Mouse (Mus musculus) hindbrain, embryonic 11.5 days (tissue): ENCODE results near the gene Ahnak2. TPM values are rescaled to one million over a fixed set of nuclear protein-coding genes. Genes with fewer than 3 reads are reported as not detected.

ENCODE experiments used
- ATAC-seq: fragments of 200-750 bp; cut with Nextera tagmentation; 2 replicates; pipeline ENCODE4 v1.8.0; 2017; ENCODE audit warnings: mild to moderate bottlenecking, moderate TSS enrichment, moderate library complexity; ENCODE audit not compliant: low FRiP score
- DNase-seq: peaks from one replicate; pipeline ENCODE4 v3.0.0-alpha.2; 2015; ENCODE audit warnings: low spot score
- H3K27ac ChIP-seq: fragments of 300-500 bp; sonication (generic); 2 replicates; pipeline ENCODE4 v1.5.1; 2014; ENCODE audit warnings: mild to moderate bottlenecking, low read depth, low read length
- H3K27me3 ChIP-seq: fragments of 300-500 bp; sonication (generic); 2 replicates; pipeline ENCODE4 v1.6.1; 2014; ENCODE audit warnings: mild to moderate bottlenecking, low read length, moderate library complexity, mixed read lengths; ENCODE audit not compliant: control insufficient read depth, insufficient read depth
- H3K36me3 ChIP-seq: fragments of 300-500 bp; sonication (generic); 2 replicates; pipeline ENCODE4 v1.6.1; 2014; ENCODE audit warnings: mild to moderate bottlenecking, low read length, moderate library complexity, mixed read lengths; ENCODE audit not compliant: control insufficient read depth, insufficient read depth
- H3K4me1 ChIP-seq: fragments of 300-500 bp; sonication (generic); replicated peaks from 2 replicates; pipeline ENCODE4 v1.6.1; 2014; ENCODE audit warnings: low read length, mixed read lengths; ENCODE audit not compliant: control insufficient read depth, insufficient read depth
- H3K4me2 ChIP-seq: fragments of 300-500 bp; sonication (generic); replicated peaks from 2 replicates; pipeline ENCODE4 v1.6.1; 2014; ENCODE audit warnings: mild to moderate bottlenecking, low read depth, low read length
- H3K4me3 ChIP-seq: fragments of 300-500 bp; sonication (generic); 2 replicates; pipeline ENCODE4 v1.5.1; 2014; ENCODE audit warnings: low read depth, low read length
- H3K9ac ChIP-seq: fragments of 300-500 bp; sonication (generic); 2 replicates; pipeline ENCODE4 v1.6.1; 2014; ENCODE audit warnings: low read depth, low read length
- H3K9me3 ChIP-seq: fragments of 300-500 bp; sonication (generic); 2 replicates; pipeline ENCODE4 v1.6.1; 2016; ENCODE audit warnings: low read length; ENCODE audit not compliant: control insufficient read depth
- WGBS: fragments of 180-500 bp; shearing (Covaris S2); extraction: QIAGEN DNeasy Blood & Tissue Kit; methylation state at CpG from one replicate; pipeline ENCODE4 v1.1.7; 2014; 5-methylcytosine and 5-hydroxymethylcytosine counted together
- polyA plus RNA-seq: library from polyadenylated mRNA; unstranded; fragments of >200 nt; fragmentation: Nextera tagmentation; extraction: Ambion mirVana; gene quantifications from 2 replicates; pipeline ENCODE4 v1.2.1, GENCODE M21; 2014

Ahnak2 gene
- polyA plus RNA-seq, 1 experiment from 2014 or later, result 0.29 TPM

DNA sequence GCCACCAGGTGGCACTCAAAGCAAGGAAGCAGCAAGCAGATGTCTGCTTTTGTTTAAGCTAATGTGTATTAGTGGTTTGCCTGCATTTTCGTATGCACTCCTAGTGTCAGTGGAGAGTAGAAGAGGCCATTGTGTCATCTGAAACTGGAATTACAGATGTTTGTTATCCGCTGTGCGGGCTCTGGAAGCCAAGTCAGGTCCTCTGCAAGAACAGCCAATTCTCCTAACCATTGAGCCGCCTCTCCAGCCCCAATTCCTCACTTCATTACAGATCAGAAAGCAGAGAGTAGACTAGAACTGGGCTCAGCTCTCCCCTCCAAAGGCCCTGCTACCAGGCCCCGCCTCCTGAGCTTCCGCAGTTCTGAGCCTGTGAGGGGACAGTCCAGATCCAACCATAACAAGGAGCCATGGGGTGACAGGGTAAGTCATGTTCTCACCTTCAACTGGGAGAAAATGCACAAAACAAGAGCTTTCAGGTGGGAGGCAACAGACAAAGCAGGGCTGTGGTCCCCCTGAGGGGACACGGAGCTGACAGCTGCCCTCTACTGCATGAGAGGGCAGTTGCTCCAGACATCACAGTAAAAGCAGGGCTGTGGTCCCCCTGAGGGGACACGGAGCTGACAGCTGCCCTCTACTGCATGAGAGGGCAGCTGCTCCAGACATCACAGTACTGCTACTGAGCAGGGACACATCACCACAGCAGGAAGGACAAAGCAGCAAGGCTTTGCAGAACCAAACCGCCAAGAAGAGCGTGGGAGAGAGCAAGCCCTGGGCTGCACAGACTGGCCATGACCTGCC, 55.5 kb downstream of the Ahnak2 start:
- peak; percentile 77 for DNase-seq
- Histone ChIP-seq H3K27me3 (no peaks in the 10 kb centered on the region), H3K4me1 (no peaks in the 10 kb centered on the region; the same call in 1 of the 2 replicates), H3K9ac (peak overlapping the region; percentile 37), H3K36me3 (no peaks in the 10 kb centered on the region), H3K4me3 (no peak overlapping the region), H3K27ac (peak overlapping the region; percentile 73), H3K4me2 (no peak overlapping the region), H3K9me3 (no peaks in the 10 kb centered on the region)
- WGBS, result 17% methylated on average over 10 of the region's 10 CpGs
- ATAC-seq, result peak; percentile 86

DNA sequence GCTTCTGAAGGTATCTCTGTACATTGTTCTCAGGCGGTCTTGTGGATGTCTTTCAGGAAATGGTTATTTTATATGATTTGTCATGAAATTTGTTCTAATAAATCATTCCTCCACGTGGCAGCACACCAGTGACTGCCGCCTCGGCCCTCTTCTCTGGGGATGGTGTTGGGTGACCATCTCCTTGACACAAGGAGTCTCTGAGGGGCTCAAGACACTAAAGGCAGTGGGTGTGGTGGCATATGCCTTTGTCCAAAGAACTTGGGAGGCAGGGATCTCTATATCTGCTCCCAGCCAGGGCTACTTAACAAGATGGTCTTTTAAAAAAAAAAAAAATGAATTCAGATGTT, 56.0 kb downstream of the Ahnak2 start:
- H3K4me1 ChIP-seq, result no peaks in the 10 kb centered on the region; the same call in 1 of the 2 replicates
- H3K27me3 ChIP-seq, result no peaks in the 10 kb centered on the region
- ATAC-seq (no peak), DNase-seq (no peak)
- no peaks in the 10 kb centered on the region for H3K36me3 ChIP-seq
- no peak overlapping the region for H3K4me2 ChIP-seq
- WGBS, result 75% methylated on average over 4 of the region's 4 CpGs
- H3K27ac ChIP-seq, result no peak overlapping the region; the same call in 1 of the 2 replicates
- H3K9me3 ChIP-seq, result no peaks in the 10 kb centered on the region
- H3K9ac ChIP-seq, result no peak overlapping the region
- H3K4me3 ChIP-seq, result no peak overlapping the region

DNA sequence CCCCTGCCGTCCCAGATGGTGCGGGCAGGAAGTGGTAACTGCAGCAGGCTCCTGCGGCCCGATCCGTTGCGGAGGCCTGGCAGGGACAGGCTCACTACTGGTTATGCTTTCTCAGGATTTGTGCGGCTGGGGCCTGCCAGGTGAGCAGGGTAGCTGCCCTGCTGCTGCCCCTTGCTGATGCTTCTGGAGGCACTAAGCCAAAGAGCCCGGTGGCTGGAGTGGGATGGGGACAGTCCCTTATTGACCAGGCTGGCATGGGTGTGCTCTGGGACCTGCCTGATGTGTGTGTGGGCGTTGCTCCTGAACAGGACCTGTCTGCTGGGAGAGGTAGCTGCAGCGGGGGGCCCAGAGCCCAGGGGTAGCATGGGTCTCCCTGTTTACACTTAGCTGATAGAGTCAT, 56.7 kb downstream of the Ahnak2 start:
- Histone ChIP-seq H3K4me1 (no peaks in the 10 kb centered on the region; the same call in 1 of the 2 replicates), H3K9ac (no peak overlapping the region), H3K27ac (no peak overlapping the region), H3K4me2 (no peak overlapping the region), H3K4me3 (no peak overlapping the region), H3K36me3 (no peaks in the 10 kb centered on the region), H3K9me3 (no peaks in the 10 kb centered on the region), H3K27me3 (no peaks in the 10 kb centered on the region)
- DNase-seq, result no peak
- 85% methylated on average over 10 of the region's 10 CpGs for WGBS
- ATAC-seq, result no peak

DNA sequence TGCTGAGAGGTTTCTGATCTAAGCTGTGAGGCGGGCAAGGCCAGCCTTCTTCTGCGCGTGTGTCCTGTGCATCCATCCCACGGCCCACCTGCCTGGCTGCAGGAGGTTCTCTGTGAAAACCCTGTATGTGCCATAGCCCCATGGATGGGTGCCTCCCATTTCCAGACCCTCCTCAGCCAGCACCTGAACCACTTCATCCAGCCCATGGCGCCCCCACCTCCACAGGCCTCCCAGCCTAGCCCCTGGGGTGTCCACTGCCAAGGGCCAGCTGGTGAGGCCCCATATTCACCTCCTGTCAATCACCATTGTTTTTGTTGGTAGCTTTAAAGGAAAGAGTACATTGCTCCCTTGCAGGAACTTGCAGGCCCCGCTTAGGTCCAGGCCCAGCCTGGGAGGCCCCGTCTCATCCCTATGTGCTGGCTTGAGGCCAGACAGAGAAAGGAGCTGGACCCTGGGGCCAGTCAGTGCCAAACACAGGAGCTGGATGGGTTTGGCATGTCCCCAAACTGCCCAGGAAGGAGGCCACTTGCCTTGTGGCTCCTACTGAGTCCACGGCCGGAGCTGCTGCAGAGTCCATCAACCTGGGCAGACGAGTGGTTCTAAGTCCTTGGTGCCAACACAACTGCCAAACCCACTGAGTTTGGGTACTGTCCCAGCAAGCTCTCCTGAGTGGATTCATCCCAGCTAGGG, 57.4 kb downstream of the Ahnak2 start:
- Histone ChIP-seq H3K27me3 (no peaks in the 10 kb centered on the region), H3K27ac (no peak overlapping the region), H3K9me3 (no peaks in the 10 kb centered on the region), H3K9ac (no peak overlapping the region), H3K4me1 (no peaks in the 10 kb centered on the region; the same call in 1 of the 2 replicates), H3K36me3 (no peaks in the 10 kb centered on the region), H3K4me3 (no peak overlapping the region), H3K4me2 (no peak overlapping the region)
- no peak for DNase-seq
- no peak for ATAC-seq
- WGBS, result 86% methylated on average over 10 of the region's 10 CpGs

DNA sequence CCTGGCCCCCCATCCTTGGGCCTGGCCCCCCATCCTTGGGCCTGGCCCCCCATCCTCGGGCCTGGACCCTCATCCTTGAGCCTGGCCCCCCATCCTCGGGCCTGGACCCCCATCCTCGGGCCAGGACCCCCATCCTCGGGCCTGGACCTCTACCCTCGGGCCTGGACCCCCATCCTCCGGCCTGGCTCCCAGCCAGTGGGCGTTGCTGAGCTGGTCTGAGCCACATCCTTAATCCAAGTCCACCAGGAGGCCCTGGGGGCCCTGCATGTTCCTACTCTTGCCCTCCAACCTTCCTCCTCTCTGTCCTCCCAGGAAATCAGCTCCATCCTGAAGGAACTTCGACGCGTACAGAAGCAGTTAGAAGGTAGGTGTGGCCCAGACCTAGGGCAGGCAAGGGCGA, 58.2 kb downstream of the Ahnak2 start:
- no peaks in the 10 kb centered on the region for H3K36me3 ChIP-seq
- ATAC-seq (no peak), DNase-seq (no peak)
- no peaks in the 10 kb centered on the region for H3K9me3 ChIP-seq
- no peaks in the 10 kb centered on the region; the same call in 1 of the 2 replicates for H3K4me1 ChIP-seq
- no peaks in the 10 kb centered on the region for H3K27me3 ChIP-seq
- H3K27ac ChIP-seq, result no peak overlapping the region
- H3K9ac ChIP-seq, result 0 out of 2 replicates have a peak overlapping the region, but pooled peaks have one; percentile 19
- no peak overlapping the region for H3K4me2 ChIP-seq
- WGBS, result 86% methylated on average over 11 of the region's 11 CpGs
- no peak overlapping the region for H3K4me3 ChIP-seq

DNA sequence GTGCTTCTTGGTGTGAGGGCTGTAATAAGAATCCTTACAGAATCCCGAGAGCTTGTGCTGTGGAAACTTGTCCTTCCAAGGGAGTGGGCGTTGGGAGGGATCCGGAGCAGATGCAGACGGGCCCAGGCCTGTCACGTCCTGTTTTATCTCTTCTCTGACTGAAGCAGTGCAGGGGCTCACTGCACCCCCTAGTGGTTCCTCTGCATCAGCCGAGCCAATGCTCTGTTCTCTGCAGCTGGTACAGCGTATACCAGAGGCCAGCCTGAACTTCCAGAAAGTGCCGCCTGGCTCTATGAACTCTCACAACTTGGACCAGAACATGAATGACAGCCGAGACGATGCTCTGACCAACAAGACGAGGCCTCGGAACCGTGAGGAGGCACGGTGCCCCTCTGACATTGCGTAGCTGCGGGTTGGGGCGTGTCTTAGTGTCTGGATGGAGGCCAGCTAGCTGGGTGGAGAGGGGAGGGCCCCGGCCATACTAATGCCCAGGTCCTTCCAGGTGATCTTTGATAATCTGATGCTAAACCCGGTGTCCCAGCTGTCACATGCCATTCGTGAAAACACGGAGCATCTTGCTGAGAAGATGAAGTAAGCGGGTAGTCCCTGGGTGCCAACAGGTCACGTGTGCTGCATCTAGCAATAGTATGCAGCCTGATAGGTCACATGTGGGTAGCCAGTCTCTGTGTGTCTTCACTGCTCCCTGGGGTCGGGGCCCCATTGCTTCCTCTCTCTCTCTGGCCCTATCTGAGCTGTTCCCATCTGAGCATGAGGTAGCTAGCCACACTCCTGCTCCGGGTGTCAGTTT, 59.1 kb downstream of the Ahnak2 start:
- Histone ChIP-seq H3K27me3 (no peaks in the 10 kb centered on the region), H3K4me1 (no peaks in the 10 kb centered on the region; the same call in 1 of the 2 replicates), H3K9ac (no peak overlapping the region; the same call in 1 of the 2 replicates), H3K4me2 (no peak overlapping the region), H3K36me3 (no peaks in the 10 kb centered on the region), H3K9me3 (no peaks in the 10 kb centered on the region), H3K27ac (no peak overlapping the region), H3K4me3 (no peak overlapping the region)
- ATAC-seq (peak; percentile 64), DNase-seq (peak; percentile 85)
- WGBS, result 60% methylated on average over 25 of the region's 25 CpGs

DNA sequence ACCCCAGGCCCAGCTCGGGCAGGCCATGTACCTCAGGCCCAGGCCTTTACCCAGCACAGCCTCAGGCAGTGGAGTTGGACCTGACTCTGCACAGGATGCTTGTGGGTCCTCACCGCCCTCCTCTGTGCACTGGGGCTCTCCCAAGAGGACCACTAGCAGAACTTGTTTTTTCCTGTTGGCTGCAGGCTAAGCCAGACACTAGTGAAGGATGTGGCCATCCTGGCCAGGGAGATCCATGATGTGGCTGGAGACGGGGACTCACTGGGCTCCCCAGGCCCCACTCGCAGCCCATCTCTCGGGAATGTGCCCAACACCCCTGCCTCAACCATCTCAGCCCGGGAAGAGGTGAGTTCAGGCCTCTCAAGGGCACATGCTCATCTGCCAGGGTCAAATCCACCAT, 59.7 kb downstream of the Ahnak2 start:
- 75% methylated on average over 6 of the region's 6 CpGs for WGBS
- peak; percentile 5 for DNase-seq
- 0 out of 2 replicates have a peak, but pooled peaks have one; percentile 12 for ATAC-seq
- Histone ChIP-seq H3K4me3 (no peak overlapping the region), H3K4me2 (no peak overlapping the region), H3K9ac (peak overlapping the region; percentile 11; the same call in 1 of the 2 replicates), H3K27ac (no peak overlapping the region), H3K4me1 (no peaks in the 10 kb centered on the region; the same call in 1 of the 2 replicates), H3K36me3 (no peaks in the 10 kb centered on the region), H3K27me3 (no peaks in the 10 kb centered on the region), H3K9me3 (no peaks in the 10 kb centered on the region)

DNA sequence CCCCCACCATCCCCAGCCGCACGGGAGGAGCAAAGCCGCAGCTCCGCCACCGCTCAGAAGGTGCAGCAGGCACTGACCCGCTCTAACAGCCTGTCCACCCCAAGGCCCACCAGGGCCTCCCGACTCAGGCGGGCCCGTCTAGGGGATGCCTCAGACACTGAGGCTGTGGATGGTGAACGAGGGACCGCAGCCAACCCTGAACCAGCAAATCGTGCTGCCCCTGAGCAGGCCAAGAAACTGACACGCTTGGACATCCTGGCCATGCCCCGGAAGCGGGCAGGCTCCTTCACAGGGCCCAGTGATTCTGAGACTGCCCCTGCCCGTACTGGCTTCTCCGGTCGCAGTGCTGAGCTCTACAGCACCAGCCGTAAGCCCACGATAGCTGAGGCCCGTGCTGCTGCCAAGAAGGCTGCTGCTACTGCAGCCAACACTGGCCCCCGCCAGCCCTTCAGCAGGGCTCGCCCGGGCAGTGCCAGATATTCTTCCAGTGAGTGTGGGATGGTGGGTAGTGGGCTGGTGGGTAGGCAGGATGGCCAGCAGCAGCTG, 63.4 kb downstream of the Ahnak2 start:
- H3K27me3 ChIP-seq, result no peaks in the 10 kb centered on the region
- no peak overlapping the region for H3K27ac ChIP-seq
- no peak overlapping the region for H3K4me3 ChIP-seq
- no peak overlapping the region for H3K9ac ChIP-seq
- no peak overlapping the region for H3K4me2 ChIP-seq
- WGBS, result 91% methylated on average over 24 of the region's 24 CpGs
- no peaks in the 10 kb centered on the region; the same call in 1 of the 2 replicates for H3K4me1 ChIP-seq
- H3K36me3 ChIP-seq, result no peaks in the 10 kb centered on the region
- DNase-seq (no peak), ATAC-seq (no peak)
- H3K9me3 ChIP-seq, result no peaks in the 10 kb centered on the region
